Mouse (Mus musculus) limb, embryonic 12.5 days (tissue): ENCODE results near the gene Sparc. TPM values are rescaled to one million over a fixed set of nuclear protein-coding genes. Genes with fewer than 3 reads are reported as not detected.

Source experiments
- ATAC-seq: fragments of 200-750 bp; cut with Nextera tagmentation; 2 replicates; pipeline ENCODE4 v1.8.0; 2017; ENCODE audit warnings: low read depth, moderate TSS enrichment; ENCODE audit not compliant: insufficient number of reproducible peaks, insufficient read depth, low FRiP score, low TSS enrichment
- H3K27ac ChIP-seq: fragments of 300-500 bp; sonication (generic); 2 replicates; pipeline ENCODE4 v1.5.1; 2016; ENCODE audit warnings: mild to moderate bottlenecking, moderate library complexity
- H3K27me3 ChIP-seq: fragments of 300-500 bp; sonication (generic); 2 replicates; pipeline ENCODE4 v1.6.1; 2016; ENCODE audit warnings: mild to moderate bottlenecking, moderate library complexity
- H3K36me3 ChIP-seq: fragments of 300-500 bp; sonication (generic); 2 replicates; pipeline ENCODE4 v1.6.1; 2016; ENCODE audit warnings: mild to moderate bottlenecking, moderate library complexity
- H3K4me1 ChIP-seq: fragments of 300-500 bp; sonication (generic); replicated peaks from 2 replicates; pipeline ENCODE4 v1.6.1; 2016
- H3K4me2 ChIP-seq: fragments of 300-500 bp; sonication (generic); 2 replicates; pipeline ENCODE4 v1.6.1; 2016; ENCODE audit warnings: mild to moderate bottlenecking, moderate library complexity
- H3K4me3 ChIP-seq: fragments of 300-500 bp; sonication (generic); replicated peaks from 2 replicates; pipeline ENCODE4 v1.5.1; 2016; ENCODE audit warnings: mild to moderate bottlenecking
- H3K9ac ChIP-seq: fragments of 300-500 bp; sonication (generic); replicated peaks from 2 replicates; pipeline ENCODE4 v1.6.1; 2016; ENCODE audit warnings: mild to moderate bottlenecking, moderate library complexity
- H3K9me3 ChIP-seq: fragments of 300-500 bp; sonication (generic); 2 replicates; pipeline ENCODE4 v1.6.1; 2016; ENCODE audit warnings: mild to moderate bottlenecking, moderate library complexity
- WGBS: fragments of 180-500 bp; shearing (Covaris S2); methylation state at CpG from one replicate; pipeline ENCODE4 v1.1.7; 2016; 5-methylcytosine and 5-hydroxymethylcytosine counted together
- polyA plus RNA-seq: library from polyadenylated mRNA; unstranded; fragments of >200 nt; fragmentation: Nextera tagmentation; extraction: Ambion mirVana; gene quantifications from 2 replicates; pipeline ENCODE4 v1.2.1, GENCODE M21; 2016

Gene Sparc
- polyA plus RNA-seq, 1 experiment from 2014 or later: 444 TPM

GRCm38 (mm10) chr11:55438031-55438430 lies 15.0 kb upstream of the Sparc start:
- Histone ChIP-seq H3K4me3 (no peak overlapping the region), H3K4me2 (no peak overlapping the region), H3K4me1 (no peaks in the 10 kb centered on the region; the same call in 1 of the 2 replicates), H3K9me3 (no peaks in the 10 kb centered on the region), H3K36me3 (no peaks in the 10 kb centered on the region), H3K27me3 (no peaks in the 10 kb centered on the region), H3K9ac (no peak overlapping the region), H3K27ac (no peak overlapping the region)
- WGBS: 49% methylated on average over 4 of the region's 4 CpGs
- ATAC-seq: no peak

- no peak for ATAC-seq
- Histone ChIP-seq H3K27me3 (no peaks in the 10 kb centered on the region), H3K4me2 (no peak overlapping the region), H3K4me1 (no peaks in the 10 kb centered on the region; the same call in 1 of the 2 replicates), H3K4me3 (no peak overlapping the region), H3K27ac (no peak overlapping the region), H3K9me3 (no peaks in the 10 kb centered on the region), H3K36me3 (no peaks in the 10 kb centered on the region), H3K9ac (no peak overlapping the region)
- WGBS: 89% methylated on average over 6 of the region's 6 CpGs
These were observed 13.1 kb upstream of the Sparc start for GRCm38 (mm10) chr11:55436089-55436488.

GRCm38 (mm10) chr11:55432981-55433380 lies 10.0 kb upstream of the Sparc start:
- Histone ChIP-seq H3K4me3 (no peak overlapping the region), H3K36me3 (no peaks in the 10 kb centered on the region), H3K4me2 (no peak overlapping the region), H3K4me1 (peaks cover 8% of the 10 kb centered on the region), H3K9me3 (no peaks in the 10 kb centered on the region), H3K27ac (no peak overlapping the region), H3K9ac (no peak overlapping the region), H3K27me3 (no peaks in the 10 kb centered on the region)
- WGBS: 68% methylated on average over 3 of the region's 3 CpGs
- ATAC-seq: no peak

GRCm38 (mm10) chr11:55429973-55430372 lies 7.0 kb upstream of the Sparc start:
- ATAC-seq: no peak
- H3K27ac ChIP-seq: no peak overlapping the region

GRCm38 (mm10) chr11:55428186-55429012 lies 5.4 kb upstream of the Sparc start:
- H3K4me1 ChIP-seq: peaks cover 40% of the 10 kb centered on the region
- 39% methylated on average over 16 of the region's 16 CpGs for WGBS
- H3K4me3 ChIP-seq: no peak overlapping the region
- peak overlapping the region; percentile 95 for H3K27ac ChIP-seq
- H3K9ac ChIP-seq: peak overlapping the region; percentile 19; the same call in 1 of the 2 replicates
- H3K9me3 ChIP-seq: no peaks in the 10 kb centered on the region
- no peaks in the 10 kb centered on the region for H3K27me3 ChIP-seq
- peak; percentile 85 for ATAC-seq
- H3K4me2 ChIP-seq: peak overlapping the region; percentile 25
- no peaks in the 10 kb centered on the region for H3K36me3 ChIP-seq

More at GRCm38 (mm10) chr11:55429973-55430372, 7.0 kb upstream of the Sparc start:
- no peaks in the 10 kb centered on the region for H3K27me3 ChIP-seq
- no peaks in the 10 kb centered on the region for H3K9me3 ChIP-seq
- H3K36me3 ChIP-seq: no peaks in the 10 kb centered on the region
- peaks cover 25% of the 10 kb centered on the region for H3K4me1 ChIP-seq
- no peak overlapping the region for H3K4me2 ChIP-seq
- no peak overlapping the region for H3K9ac ChIP-seq
- H3K4me3 ChIP-seq: no peak overlapping the region
- 89% methylated on average over 2 of the region's 2 CpGs for WGBS

GRCm38 (mm10) chr11:55424746-55425360 lies 1.9 kb upstream of the Sparc start:
- 63% methylated on average over 8 of the region's 8 CpGs for WGBS
- Histone ChIP-seq H3K9ac (0 out of 2 replicates have a peak overlapping the region, but pooled peaks have one; percentile 18), H3K27ac (peak overlapping the region; percentile 92), H3K4me3 (no peak overlapping the region), H3K27me3 (no peaks in the 10 kb centered on the region; the same call in 1 of the 2 replicates), H3K4me2 (no peak overlapping the region; the same call in 1 of the 2 replicates), H3K4me1 (peaks cover 53% of the 10 kb centered on the region), H3K9me3 (no peaks in the 10 kb centered on the region), H3K36me3 (no peaks in the 10 kb centered on the region)
- no peak for ATAC-seq

- ATAC-seq: 0 out of 2 replicates have a peak, but pooled peaks have one; percentile 35
- WGBS: 30% methylated on average over 4 of the region's 4 CpGs
- Histone ChIP-seq H3K27me3 (no peaks in the 10 kb centered on the region; the same call in 1 of the 2 replicates), H3K4me3 (no peak overlapping the region), H3K9ac (no peak overlapping the region), H3K4me2 (no peak overlapping the region), H3K27ac (peak overlapping the region; percentile 92), H3K36me3 (no peaks in the 10 kb centered on the region), H3K9me3 (no peaks in the 10 kb centered on the region), H3K4me1 (peaks cover 62% of the 10 kb centered on the region)
These were observed 773 bp upstream of the Sparc start for GRCm38 (mm10) chr11:55423756-55424155.

- Histone ChIP-seq H3K9me3 (no peaks in the 10 kb centered on the region), H3K4me2 (peak overlapping the region; percentile 63), H3K27ac (peak overlapping the region; percentile 94), H3K4me3 (peak overlapping the region; percentile 58), H3K4me1 (peaks cover 57% of the 10 kb centered on the region), H3K36me3 (0 out of 2 replicates have a peak, but pooled peaks cover 4% of the 10 kb centered on the region), H3K9ac (peak overlapping the region; percentile 77), H3K27me3 (no peaks in the 10 kb centered on the region; the same call in 1 of the 2 replicates)
- ATAC-seq: peak; percentile 86
- 3% methylated on average over 9 of the region's 9 CpGs for WGBS
These were observed 3.2 kb downstream of the Sparc start for GRCm38 (mm10) chr11:55419678-55420307.

GRCm38 (mm10) chr11:55419296-55419677 lies 3.7 kb downstream of the Sparc start:
- 0 out of 2 replicates have a peak, but pooled peaks cover 4% of the 10 kb centered on the region for H3K36me3 ChIP-seq
- WGBS: 14% methylated on average over 4 of the region's 4 CpGs
- peak overlapping the region; percentile 77 for H3K9ac ChIP-seq
- no peaks in the 10 kb centered on the region for H3K9me3 ChIP-seq
- no peaks in the 10 kb centered on the region; the same call in 1 of the 2 replicates for H3K27me3 ChIP-seq
- peaks cover 55% of the 10 kb centered on the region for H3K4me1 ChIP-seq
- peak overlapping the region; percentile 63 for H3K4me2 ChIP-seq
- peak overlapping the region; percentile 94 for H3K27ac ChIP-seq
- no peak for ATAC-seq
- H3K4me3 ChIP-seq: peak overlapping the region; percentile 58

- Histone ChIP-seq H3K9me3 (no peaks in the 10 kb centered on the region), H3K9ac (peak overlapping the region; percentile 77), H3K27me3 (no peaks in the 10 kb centered on the region; the same call in 1 of the 2 replicates), H3K4me2 (peak overlapping the region; percentile 63), H3K36me3 (peaks cover 5% of the 10 kb centered on the region; the same call in 1 of the 2 replicates), H3K27ac (peak overlapping the region; percentile 94), H3K4me3 (peak overlapping the region; percentile 58), H3K4me1 (peaks cover 50% of the 10 kb centered on the region)
- 16% methylated on average over 3 of the region's 3 CpGs for WGBS
- ATAC-seq: no peak
These were observed 4.3 kb downstream of the Sparc start for GRCm38 (mm10) chr11:55418704-55419061.
